Mouse (Mus musculus): Measurements from ENCODE around the gene Tmem40.
A peak's percentile ranks its signal among the peaks of the same experiment; 100 is the strongest.

The Tmem40 gene

DNA sequence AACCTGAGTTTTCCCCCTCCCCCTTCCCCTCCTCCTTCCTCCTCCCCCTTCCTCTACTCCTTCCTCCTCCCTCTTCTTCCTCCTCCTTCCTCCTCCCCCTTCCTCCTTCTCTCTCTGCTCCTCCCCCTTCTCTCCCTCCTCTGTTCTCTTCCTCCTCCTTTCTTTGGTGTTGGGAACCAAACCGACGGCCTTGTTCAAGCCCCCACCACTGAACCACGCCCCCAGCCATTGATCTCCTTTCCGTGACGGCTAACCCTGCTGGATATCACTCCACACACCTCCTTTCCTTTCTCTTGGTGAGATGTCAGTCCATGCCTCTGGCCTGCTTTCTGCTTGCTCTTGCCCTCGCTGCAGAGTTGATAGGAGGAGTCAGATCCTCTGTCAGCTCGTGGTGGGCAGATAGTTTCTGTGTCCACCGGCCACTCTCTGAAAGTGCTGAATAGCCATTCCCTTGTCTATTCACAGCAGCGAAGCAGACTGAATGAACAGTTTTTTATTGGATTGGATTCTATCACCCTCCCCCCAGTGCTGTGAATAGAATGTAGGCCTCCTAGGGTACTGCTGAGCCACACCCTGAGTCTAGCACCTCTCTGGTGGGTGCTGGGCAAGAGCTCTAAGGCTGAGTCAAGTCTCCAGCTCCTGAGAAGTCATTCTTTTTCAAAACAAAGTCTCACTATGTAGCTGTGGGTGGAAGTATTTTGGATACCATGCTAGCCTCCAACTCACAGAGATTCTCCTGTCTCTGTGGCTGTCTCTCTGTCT is at the start of gene Tmem40:
Tmem40 (minus strand) TSS at position 416 of the 762 bp plus-strand sequence.
- no peak for DNase-seq (ENCODE audit: low read depth in 1 of 2, low spot score in 2 of 2)

DNA sequence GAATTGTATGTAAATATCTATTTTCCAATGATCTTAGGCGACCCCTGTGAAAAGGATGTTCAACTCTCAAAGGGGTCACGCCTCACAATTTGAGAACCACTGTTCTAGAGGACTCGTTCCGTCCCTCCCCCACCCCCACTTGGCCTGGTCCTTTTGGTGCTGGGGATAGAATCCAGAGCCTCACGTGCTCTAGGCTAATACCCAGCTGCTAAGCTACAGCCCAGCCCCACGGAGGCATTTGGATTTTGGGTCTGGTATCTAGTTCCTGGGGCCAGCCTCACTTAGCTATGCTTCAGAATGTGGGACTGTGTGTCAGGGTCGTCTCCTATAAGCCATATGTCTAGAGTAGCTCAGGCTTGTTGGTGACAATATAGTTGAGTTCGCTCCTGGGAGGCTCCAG is 49.4 kb upstream of the Tmem40 start:
- DNase-seq (ENCODE audit: low read depth in 1 of 2, low spot score in 2 of 2): no peak

DNA sequence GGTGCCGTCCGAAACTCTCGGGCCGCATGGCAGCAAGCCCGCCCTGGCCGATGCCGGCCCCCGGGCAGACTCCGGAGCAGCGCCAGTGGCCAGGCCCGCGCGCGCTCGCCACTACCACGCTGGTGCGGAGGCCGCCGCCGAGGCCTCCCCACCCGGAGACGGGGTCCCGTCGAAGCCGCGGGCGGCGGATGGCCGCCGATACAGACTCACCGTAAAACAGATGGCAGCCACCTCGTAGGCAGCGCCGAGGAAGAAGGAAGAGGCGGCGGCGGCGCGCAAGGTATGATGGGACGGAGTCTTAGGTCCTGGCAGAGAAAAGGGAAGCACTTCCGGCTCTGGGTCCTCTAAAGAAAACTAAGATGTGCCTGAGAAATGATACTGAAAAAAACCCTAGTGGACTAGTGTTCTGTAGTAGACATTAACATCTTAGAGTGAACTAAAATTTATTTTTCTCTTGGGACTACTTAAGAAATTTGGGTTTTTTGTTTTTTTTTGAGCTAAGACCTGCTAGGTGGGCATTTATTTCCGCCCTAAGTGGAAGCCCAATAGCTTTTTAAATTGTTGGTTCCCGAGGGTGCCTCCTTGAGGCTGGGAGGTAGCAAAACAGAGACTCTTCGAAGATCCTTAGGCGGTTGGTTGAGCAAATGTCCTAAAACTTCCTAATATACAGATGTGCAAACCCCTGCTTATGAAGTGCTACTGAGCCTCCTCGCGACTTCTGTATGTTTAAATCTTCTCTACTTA is 46.5 kb upstream of the Tmem40 start, which contains the start of gene Rpl32:
Rpl32 (minus strand) TSS at position 260 of the 744 bp plus-strand sequence.
- DNase-seq (ENCODE audit: low read depth in 1 of 2, low spot score in 2 of 2): peak; percentile 62 to 80

DNA sequence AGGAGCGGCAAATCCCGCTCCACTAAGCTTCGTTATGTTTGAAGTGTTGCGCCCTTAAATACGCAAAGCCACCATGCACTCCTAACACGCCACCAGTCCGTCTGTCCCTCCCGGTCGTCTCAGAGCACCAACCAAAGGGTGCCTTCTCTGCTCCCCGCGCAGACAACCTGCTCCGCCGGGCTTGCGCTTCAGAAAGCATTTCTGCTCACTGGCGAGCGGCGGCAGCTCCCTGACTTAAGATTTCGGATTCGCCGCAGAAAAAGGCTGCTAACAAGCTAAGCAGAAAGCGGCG is 45.9 kb upstream of the Tmem40 start:
- DNase-seq (ENCODE audit: low read depth in 1 of 2, low spot score in 2 of 2): no peak

DNA sequence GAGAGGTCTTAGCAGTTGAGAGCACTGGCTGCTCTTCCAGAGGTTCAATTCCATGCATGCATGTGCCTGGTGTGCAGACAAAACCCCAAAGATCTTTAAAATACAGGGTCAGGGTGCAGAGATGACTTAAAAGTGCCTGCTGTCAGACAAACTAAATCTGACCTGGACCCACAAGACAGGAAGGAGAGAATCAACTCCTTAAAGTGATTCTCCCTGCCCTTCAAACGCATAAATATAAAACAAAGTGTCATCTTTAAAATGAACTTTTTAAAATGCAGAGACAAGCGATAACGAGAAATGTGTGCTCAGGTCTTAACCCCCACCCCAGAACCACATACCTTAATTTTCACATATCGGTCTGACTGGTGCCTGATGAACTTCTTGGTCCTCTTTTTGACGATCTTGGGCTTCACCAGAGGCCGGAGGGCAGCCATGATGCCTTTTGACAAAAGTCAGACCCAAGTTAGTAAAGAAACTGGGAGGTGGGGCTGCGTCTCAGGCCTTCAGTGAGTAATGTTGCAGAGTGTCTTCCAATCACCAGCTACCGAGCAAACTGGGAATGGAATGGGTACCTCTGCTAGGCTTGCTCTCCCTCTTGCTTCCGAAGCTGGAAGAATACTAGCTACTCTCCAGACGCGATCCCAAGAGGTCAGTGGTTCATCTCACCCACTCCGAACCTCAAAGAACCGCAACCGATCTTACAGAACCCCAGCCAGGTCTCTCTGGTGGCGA is 45.4 kb upstream of the Tmem40 start:
- no peak for DNase-seq (ENCODE audit: low read depth in 1 of 2, low spot score in 2 of 2)

DNA sequence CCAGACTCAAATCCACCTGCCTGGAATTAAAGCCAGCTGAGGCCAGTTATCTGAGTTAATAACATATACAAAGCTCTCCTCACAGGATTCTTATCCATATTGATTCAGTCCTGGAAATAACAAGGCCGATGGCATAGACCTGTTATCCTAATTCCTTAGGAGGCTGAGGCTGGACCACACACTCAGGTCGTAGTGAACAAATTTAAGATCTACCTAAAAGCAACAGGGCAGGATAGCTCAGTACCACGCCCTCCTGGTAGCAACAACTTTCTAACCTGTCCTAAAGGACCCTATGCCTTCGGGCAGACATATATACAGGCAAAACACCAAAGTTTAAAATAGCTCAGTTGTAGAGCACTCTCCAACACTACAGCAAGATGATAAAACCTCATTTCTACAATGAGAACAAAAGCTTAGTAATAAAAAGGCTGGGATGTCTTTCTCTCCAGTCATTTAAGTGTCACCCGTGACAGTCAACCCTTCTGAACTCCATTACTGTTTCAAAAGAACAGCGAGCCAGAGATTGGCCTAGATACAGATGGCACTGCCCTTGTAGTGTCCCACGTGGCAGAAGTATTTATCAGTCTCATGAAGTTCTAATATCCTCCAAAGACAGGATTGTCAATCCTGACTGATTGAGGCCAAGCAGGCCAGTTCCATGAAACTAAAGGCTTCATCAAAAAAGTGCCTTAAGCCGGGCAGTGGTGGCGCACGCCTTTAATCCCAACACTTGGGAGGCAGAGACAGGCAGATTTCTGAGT is 42.4 kb upstream of the Tmem40 start:
- DNase-seq (ENCODE audit: low read depth in 1 of 2, low spot score in 2 of 2): no peak

DNA sequence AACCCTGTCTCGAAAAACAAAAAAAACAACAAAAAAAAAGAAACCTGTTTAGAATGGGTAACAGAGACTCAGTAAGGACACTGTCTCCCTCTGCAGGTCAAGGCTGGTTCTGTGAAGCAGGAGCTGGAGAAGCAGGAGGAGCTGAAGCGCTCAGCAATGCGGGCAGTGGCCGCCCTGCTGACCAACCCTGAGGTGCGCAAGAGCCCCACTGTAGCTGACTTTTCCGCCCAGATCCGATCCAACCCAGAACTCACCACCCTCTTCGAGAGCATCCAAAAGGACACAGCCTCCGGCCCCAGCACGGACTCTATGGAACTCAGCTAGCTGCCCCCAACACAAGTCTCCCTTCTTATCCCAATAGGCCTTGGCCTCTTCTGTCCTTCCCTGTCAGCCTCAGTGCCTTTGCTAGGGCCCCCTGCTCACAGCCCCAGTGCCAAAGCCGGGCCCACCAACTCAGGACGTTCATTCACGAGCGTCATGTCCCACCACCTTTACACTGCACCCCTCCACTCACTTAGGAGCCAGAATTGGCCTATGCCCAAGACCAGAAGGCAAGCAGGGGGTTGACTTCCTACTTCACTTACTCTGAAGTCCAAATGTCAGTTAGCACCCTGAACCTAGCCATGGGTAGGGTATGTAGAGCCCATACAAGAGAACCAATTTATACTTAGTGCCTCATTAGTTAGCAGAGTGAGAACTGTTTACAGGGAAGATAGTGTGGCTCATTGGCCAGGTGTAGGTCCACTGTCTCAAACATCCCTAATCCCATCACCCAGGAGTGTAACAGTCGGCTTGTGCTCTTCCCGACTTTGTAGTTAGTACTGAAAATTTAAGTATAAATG is 41.6 kb upstream of the Tmem40 start:
- no peak for DNase-seq (ENCODE audit: low read depth in 1 of 2, low spot score in 2 of 2)

DNA sequence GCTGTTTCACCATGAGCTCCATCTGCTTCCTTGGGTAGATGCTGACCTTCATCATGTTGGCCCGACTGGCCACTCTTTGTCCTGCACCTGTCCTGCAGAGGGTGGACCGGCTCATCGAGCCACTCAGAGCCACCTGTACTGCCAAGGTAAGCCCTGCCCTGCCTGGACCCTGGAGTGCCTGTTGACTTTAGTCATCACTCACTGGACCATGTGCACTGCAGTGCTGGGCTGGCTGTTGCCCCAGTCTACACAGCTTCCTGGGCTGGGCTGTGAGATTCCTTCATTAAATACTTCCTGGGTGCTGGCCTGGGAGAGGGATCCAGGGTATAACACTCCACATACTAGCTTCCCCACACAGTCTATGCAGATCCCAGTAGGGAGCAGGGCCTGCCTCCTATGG is 39.6 kb upstream of the Tmem40 start:
- DNase-seq (ENCODE audit: low read depth in 1 of 2, low spot score in 2 of 2): no peak

DNA sequence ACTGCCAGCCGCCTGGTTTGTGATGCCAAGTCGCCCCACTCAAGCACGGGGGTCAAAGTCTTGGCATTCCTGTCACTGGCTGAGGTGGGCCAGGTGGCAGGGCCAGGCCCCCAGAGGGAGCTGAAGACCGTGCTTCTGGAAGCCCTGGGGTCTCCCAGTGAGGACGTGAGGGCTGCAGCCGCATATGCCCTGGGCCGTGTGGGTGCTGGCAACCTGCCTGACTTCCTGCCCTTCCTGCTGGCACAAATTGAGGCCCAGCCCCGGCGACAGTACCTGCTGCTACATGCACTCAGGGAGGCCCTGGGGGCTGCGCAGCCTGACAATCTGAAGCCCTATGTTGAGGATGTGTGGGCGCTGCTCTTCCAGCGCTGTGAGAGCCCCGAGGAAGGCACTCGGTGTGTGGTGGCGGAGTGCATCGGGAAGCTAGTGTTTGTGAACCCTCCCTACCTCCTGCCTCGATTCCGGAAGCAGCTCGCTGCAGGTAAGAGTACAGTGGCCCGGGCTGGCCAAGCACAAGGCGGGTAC is 30.5 kb upstream of the Tmem40 start:
- DNase-seq (ENCODE audit: low read depth in 1 of 2, low spot score in 2 of 2): no peak

DNA sequence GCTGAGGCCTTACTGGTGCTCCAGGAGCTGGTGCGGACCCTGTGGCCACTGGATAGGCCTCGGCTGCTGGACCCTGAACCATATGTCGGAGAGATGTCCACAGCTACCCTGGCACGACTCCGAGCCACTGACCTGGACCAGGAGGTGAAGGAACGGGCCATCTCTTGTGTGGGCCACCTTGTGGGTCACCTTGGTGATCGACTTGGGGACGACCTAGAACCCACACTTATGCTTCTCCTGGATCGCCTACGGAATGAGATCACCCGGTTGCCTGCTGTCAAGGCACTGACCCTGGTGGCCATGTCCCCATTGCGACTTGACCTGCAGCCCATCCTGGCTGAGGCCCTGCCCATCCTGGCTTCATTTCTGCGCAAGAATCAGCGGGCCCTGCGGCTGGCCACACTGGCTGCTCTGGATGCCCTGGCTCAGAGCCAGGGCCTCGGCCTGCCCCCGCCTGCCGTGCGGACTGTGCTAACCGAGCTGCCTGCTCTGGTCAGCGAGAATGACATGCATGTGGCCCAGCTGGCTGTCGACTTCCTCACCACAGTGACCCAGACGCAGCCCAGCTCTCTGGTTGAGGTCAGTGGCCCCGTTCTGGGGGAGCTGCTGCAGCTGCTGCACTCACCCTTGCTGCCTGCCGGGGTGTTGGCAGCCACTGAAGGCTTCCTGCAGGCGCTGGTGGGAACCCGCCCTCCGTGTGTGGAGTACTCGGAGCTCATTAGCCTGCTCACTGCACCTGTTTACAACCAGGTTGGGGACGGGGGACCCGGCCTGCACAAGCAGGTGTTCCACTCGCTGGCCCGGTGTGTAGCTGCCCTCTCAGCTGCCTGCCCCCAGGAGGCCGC is 29.9 kb upstream of the Tmem40 start:
- DNase-seq (ENCODE audit: low read depth in 1 of 2, low spot score in 2 of 2): no peak

DNA sequence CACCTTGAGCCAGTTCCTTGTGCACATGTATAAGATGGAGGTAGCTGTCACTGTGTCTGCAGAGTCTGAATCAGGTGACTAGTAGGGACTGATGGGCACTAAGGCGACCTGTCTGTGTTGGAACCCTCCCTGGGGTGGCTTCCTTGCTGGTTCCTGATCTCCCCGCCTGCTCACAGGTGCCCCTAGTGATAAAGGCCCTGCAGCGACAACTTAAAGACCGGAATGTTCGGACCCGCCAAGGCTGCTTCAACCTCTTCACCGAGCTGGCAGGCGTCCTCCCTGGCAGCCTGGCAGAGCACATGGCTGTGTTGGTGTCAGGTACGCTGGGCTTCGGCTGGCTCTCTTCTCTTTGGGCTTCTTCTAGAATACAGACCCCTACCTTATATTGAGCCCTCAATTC is 28.8 kb upstream of the Tmem40 start:
- DNase-seq (ENCODE audit: low read depth in 1 of 2, low spot score in 2 of 2): no peak

DNA sequence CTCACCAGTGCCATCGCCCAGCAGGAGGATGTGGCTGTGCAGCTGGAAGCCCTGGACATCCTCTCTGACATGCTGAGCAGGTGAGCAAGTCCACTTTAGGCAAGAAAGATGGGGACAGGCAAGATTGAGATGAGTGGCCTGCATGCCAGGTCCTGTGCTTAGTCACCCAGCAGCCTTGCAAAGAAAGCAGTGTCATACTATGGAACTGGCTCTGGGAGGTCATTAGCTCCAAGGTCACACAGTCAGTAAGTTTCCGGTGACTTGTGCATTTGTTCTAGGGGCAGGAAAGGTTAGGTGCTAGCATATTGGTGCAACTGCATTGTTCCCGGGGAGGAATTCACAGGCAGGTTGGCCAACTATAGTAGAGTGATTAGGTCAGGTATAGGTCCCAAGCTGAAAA is 20.6 kb upstream of the Tmem40 start:
- DNase-seq (ENCODE audit: low read depth in 1 of 2, low spot score in 2 of 2): no peak

DNA sequence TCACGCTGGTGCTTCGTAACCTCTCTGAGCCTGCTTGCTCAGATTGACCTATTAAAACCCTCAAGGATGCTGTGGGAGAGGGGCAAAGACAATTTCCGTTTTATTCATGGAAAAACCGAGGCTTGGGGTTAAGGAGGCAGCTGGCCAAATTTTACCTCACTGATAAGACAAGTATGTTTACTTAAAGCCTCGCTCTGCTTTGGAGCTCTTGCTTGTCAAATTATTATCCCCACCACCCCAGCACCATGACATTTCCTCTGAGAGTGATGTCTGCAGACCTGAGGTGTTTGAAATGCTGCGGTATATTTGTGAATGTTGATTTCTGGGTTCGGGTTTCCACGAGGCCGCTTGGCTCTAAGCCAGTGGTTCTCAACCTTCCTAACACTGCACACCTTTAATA is 14.2 kb upstream of the Tmem40 start:
- DNase-seq (ENCODE audit: low read depth in 1 of 2, low spot score in 2 of 2): no peak

DNA sequence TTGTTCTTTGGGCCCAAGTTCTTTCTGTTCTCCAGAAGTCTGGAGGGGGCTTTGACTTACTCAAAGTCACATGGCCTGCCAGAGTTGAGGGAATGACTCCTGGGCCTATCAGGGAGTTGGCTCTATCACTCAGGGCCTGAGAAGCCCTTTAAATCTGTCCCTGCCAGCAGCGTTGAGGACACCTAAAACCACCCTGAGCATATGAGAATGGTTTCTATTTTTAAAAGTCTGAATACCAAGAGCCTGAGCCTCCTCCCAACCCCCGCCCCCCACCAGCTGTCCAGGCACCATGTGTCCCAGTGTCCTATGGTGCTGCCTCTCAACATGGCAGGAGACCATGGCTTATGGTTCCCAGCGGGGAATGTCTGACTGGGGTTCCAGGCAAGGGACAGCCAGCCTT is 13.6 kb upstream of the Tmem40 start:
- DNase-seq (ENCODE audit: low read depth in 1 of 2, low spot score in 2 of 2): no peak

DNA sequence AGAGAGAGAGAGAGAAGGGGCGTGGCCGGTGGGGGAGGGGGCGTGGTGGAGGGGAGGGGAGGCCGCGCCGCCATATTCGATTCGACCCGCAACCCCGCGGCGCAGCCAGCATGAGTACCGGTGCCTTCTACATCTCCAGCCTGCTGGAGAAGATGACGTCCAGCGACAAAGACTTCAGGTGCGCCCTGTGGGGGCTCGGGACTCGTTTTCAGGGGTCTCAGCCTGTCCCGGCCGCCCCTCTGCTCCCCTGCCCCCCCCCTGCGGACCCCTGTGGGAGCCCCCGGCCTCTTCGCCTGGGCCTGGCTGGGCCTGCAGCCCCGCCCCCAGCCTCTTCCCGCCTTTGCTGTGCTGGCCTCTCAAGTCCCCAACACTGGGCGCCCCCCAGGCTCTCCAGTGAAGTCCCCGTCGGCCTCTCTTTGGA is 12.3 kb upstream of the Tmem40 start, which contains the start of gene Cand2:
Cand2 (plus strand) TSS at position 38 of the 421 bp plus-strand sequence.
- no peak for DNase-seq (ENCODE audit: low read depth in 1 of 2, low spot score in 2 of 2)

DNA sequence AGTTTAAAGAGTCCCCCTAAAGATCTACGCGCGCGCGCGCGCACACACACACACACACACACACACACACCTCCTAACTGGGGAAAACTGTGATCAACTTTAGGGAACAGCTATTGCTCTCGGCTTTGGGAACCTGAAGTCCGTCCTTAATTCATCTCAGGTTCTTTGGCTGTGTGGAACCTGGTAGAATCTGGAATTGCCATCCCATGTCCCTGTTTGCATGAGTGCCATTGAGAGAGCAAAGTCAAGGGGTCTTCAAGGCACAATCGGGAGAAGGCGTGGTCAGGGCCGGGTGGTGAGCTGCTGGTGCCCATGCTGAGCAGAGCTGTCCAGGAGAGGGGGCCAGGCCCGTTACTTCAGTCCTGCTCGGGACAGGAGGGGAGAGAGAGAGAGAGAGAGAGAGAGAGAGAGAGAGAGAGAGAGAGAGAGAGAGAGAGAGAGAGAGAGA is 11.8 kb upstream of the Tmem40 start:
- DNase-seq (ENCODE audit: low read depth in 1 of 2, low spot score in 2 of 2): no peak

DNA sequence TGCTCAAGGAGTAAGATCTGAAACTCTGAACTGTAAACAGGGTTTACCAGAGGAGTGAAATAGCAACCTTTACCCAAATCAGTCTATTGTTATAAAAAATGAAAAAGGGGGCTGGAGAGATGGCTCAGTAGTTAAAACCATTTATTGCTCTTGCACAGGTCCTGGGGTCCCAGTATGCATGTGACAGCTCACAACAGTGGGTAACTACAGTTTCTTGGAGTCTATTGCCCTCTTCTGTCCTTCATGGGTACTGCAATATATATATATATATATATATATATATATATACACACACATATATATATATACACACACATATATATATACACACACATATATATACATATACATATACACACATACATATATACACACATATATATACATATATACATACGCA is 10.4 kb upstream of the Tmem40 start:
- no peak for DNase-seq (ENCODE audit: low read depth in 1 of 2, low spot score in 2 of 2)

DNA sequence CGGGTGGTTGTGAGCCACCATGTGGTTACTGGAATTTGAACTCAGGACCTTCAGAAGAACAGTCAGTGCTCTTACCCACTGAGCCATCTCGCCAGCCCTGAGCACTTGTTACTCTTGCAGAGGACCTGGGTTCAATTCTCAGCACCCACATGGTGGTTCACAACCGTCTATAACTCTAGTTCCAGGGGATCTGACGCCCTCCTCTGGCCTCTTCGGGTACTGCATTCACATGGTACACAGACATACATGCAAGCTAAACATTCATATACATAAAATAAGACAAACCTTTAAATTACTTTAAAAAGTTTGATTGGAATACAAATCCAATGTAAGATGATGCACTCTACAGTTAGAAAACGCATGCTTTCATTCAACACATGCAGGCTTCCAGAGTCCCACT is 10.0 kb upstream of the Tmem40 start:
- no peak for DNase-seq (ENCODE audit: low read depth in 1 of 2, low spot score in 2 of 2)

DNA sequence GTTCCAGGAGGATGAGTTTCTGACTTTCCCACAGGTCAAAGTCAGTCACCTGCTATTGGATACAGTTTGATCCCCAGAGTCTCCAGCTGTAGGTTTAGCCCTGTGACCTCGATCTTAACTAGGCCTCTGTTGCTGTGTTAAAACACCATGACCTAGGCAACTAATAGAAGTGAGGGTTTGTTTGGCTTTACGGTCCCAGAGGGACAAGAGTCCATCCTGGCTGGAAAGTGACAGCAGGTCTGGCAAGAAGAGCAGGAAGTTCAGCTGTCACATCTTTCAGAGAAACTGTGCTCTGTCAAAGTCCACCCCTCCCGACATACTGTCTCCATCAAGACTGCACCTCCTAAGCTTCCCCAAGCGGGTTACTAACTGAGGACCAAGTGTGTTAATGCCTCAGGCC is 8.6 kb upstream of the Tmem40 start:
- no peak for DNase-seq (ENCODE audit: low read depth in 1 of 2, low spot score in 2 of 2)

All from monocyte, adult 2 months (primary cell).